Mouse (Mus musculus) cortical plate, adult 2 months (tissue): ENCODE measurements around the gene Shisa8.

ENCODE experiments used
- CTCF ChIP-seq: fragments of 200-500 bp; IDR thresholded peaks from 2 replicates; pipeline ENCODE4 v1.5.1; 2011; ENCODE audit warnings: mild to moderate bottlenecking, control low read depth, low read length; ENCODE audit not compliant: insufficient read depth; ENCODE audit errors: extremely low read depth
- POLR2A ChIP-seq: fragments of 200-500 bp; IDR thresholded peaks from 2 replicates; pipeline ENCODE4 v1.6.1; 2011; ENCODE audit warnings: mild to moderate bottlenecking, low read length, control low read depth; ENCODE audit not compliant: insufficient read depth; ENCODE audit errors: extremely low read depth

GRCm38 (mm10) chr15:82207105-82207459 is 5.5 kb downstream of the Shisa8 start:
- no peak for TF ChIP-seq CTCF
- TF ChIP-seq POLR2A: no peak
